Mouse (Mus musculus) heart, postnatal 0 days (tissue): ENCODE data around the gene Slc7a15.

Source experiments
- CTCF ChIP-seq: IDR thresholded peaks from 2 replicates; pipeline ENCODE4 v1.5.1; 2016; ENCODE audit warnings: antibody characterized with exemption, control low read depth, low read depth
- EP300 ChIP-seq: IDR thresholded peaks from 2 replicates; pipeline ENCODE4 v1.6.1; 2016; ENCODE audit warnings: antibody characterized with exemption, low read depth

DNA sequence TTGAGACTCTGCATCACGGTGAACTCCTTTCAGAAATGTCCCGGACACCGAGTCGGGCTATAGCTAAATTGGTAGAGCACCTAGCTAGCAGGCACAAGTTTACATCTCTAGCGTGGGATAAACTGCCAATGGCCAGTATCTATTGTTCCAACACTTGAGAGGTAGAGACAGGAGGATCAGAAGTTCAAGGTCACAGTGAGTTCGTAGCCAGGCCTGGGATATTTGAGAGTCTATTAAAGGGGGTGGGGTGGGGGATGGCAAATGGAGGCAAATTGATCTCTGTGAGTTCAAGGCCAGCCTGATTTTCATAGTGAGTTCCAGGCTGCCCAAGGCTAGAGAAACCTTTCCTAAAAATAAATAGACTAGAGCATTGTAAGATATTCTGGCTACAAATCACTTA lies 52.1 kb downstream of the Slc7a15 start:
- TF ChIP-seq CTCF (no peak), EP300 (no peak)
